Mouse (Mus musculus): ENCODE data around the gene Ncaph2. TPM values are rescaled to one million over a fixed set of nuclear protein-coding genes. Genes with fewer than 3 reads are reported as not detected.

Gene Ncaph2
- 134 and 143 TPM in 2 replicates for polyA plus RNA-seq (2015; fragmentation: Nextera tagmentation; extraction: Ambion mirVana)

DNA sequence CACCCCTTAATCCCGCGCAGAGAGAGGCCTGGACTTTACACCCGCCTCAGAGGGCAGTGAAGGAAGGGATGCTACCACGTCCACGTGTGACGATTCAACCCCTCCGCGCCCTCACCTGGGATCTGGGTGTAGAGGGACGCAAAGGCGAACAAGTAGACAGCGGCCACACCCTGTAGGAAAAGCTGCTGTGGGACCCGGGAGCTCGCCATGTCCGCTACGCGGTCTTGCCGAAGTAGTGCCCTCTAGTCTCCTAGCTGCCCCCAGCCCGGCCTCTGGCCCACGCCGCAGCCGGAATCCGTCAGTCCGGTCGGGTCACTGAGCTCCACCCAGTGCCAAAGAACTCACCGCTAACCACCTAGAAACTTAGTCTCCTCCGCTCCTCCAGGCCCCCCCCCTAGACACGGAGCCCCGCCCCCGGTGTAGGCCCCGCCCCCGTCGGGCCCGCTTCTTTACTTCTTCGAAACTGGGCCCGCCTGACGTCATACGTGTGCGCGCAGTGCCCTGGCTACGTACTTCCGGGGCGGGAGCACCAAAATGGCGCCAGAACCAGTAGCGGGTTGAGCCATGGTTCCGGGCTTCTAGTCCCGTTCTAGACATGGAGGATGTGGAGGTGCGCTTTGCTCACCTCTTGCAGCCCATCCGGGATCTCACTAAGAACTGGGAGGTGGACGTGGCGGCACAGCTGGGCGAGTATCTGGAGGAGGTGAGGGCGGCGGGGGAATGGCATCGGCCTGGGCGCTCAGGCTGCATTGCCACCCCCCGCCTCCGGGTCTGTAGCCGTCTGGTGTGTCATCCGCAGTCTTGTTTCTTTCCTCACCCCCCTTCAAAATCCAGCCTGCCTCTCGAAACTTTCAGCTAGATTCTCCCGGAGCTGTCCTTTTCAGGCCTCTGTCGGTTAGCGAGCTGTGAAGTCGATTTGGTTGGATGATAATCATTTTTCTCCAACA lies at the start of gene Ncaph2, which contains the start of gene Lmf2:
TSS of gene Ncaph2 (plus strand) at position 479 of the 947 bp plus-strand sequence.
TSS of gene Lmf2 (minus strand) at position 419 of the 947 bp plus-strand sequence.

GRCm38 (mm10) chr15:89315190-89315731 lies 40.3 kb upstream of the Ncaph2 start, which contains the start of gene Sbf1:
TSS of gene Sbf1 (minus strand) at chr15:89315311.

DNA sequence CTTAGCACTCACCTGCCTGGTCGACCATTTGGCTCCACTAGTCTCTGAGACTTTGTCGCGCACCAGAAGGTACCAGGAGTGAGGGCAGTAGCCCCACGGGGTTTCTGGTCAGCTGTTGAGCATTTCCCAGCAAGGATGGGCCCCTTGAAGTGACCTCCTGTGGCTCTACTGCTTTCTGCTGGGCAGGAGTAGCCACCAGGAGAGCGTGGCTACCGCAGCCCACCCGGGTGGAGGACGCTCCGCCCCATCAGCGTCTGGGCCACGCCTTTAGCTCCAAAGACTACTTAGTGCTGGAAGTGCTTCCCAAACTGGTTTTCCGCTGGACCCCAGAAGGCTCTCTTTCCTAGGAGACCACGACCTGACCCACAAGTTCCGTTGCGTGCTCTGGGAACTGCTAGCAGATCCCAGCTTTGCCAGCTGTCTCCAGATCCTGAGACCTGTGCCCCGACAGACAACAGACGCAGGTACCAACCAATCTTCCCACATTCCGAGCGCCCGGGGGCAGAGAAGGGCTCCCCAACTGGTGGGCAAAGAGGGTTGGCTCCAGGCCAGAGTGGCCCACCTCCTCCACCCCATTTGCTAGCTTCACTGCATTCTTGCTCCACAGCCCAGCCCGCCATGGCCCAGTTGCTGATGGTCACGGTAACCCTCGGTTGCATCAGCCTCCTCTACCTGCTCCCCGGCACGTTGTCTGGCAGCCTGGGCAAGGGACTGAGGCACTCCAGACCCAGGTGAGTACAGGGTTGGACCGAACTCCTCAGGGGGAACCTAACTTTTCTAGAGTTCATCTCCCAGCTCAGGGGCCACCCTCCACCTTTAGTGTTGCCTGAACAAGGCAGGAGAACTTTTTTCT lies 32.6 kb upstream of the Ncaph2 start, which contains the start of gene Adm2:
TSS of gene Adm2 (plus strand) at position 51 of the 853 bp plus-strand sequence.

GRCm38 (mm10) chr15:89334271-89334670 lies 21.2 kb upstream of the Ncaph2 start, which contains the start of gene Miox:
TSS of gene Miox (plus strand) at chr15:89334398.

GRCm38 (mm10) chr15:89373762-89374248 lies 18.3 kb downstream of the Ncaph2 start, which contains the start of gene Sco2:
TSS of gene Sco2 (minus strand) at chr15:89373846.

DNA sequence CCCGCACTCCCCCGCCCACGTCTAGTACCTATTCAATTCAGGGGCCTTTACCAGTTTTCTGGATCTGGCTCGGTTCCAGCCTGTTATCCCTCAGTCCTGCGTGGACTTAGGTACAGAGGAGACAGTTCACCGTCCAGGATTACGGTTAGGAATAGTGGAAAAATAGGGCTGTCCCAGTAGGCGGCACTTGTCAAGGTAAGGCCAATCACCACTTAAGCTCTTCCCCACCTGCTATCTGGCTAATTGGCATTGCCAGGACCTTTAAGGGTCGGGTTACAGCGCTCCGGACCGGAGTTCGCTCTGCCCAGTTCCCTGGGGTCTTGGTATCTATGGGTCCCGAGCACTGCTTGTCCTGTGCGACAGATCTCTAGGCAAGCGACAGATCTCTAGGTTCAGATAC lies 21.4 kb downstream of the Ncaph2 start, which contains the start of gene Tymp:
TSS of gene Tymp (minus strand) at position 83 of the 400 bp plus-strand sequence.

GRCm38 (mm10) chr15:89378831-89379401 lies 23.4 kb downstream of the Ncaph2 start, which contains the start of gene Odf3b:
TSS of gene Odf3b (minus strand) at chr15:89379282.

DNA sequence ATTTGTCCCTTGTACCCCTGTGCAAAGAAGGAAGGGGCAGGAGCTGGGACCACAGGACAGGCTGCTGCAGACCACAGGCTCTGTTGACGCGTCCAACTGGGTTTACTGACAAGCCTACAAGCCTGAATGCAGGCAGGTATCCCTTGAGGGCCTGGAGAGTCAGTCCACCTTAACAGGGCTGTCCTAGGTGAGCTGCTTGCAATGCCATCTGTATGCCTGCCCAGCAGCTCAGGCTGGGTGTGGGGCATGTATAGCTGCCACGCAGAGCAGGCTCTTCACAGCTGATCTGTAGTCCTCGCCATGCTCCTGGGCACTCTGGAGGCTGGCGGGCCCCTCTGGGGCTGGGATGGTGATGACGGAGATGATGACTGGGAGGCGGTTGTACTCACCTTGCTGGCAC lies 29.1 kb downstream of the Ncaph2 start, which contains the start of gene Klhdc7b:
TSS of gene Klhdc7b (plus strand) at position 301 of the 400 bp plus-strand sequence.

DNA sequence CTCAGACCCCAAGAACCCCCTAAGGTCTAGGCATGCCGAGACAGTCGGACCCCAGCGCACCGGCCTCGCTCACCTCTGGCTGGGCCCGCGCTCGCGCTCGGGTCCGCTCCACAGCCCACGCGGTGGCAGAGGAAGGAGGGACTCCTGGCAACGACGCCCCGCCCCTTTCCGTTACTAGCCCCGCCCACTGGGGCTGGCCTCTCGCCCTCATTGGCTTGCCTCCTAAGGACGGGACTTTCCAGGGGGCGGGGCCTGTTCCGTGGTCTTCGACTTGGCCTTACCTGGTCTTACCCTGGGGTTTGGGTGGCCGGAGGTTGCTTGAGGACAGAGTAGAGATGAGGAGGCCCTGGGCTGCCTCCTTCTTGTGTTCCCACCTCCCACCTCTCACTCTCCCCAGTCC lies 54.6 kb downstream of the Ncaph2 start, which contains the start of gene Syce3:
TSS of gene Syce3 (minus strand) at position 386 of the 400 bp plus-strand sequence.

Other genes with a start within 250 kb of the Ncaph2 start
- gene Tubgcp6, start 232.6 kb upstream of the Ncaph2 start, polyA plus RNA-seq (2015; fragmentation: Nextera tagmentation; extraction: Ambion mirVana), result 7.9 and 8.7 TPM in 2 replicates
- gene Hdac10, start 227.0 kb upstream of the Ncaph2 start, polyA plus RNA-seq (2015; fragmentation: Nextera tagmentation; extraction: Ambion mirVana), result 11.4 and 11.9 TPM in 2 replicates
- gene Mapk12, start 215.0 kb upstream of the Ncaph2 start, polyA plus RNA-seq (2015; fragmentation: Nextera tagmentation; extraction: Ambion mirVana), result 1.8 and 2.3 TPM in 2 replicates
- gene Mapk11, start 206.1 kb upstream of the Ncaph2 start, polyA plus RNA-seq (2015; fragmentation: Nextera tagmentation; extraction: Ambion mirVana), result 0.87 and 1.3 TPM in 2 replicates
- gene Plxnb2, start 174.9 kb upstream of the Ncaph2 start, polyA plus RNA-seq (2015; fragmentation: Nextera tagmentation; extraction: Ambion mirVana), result 25.8 and 35.7 TPM in 2 replicates
- 3.8 and 4.0 TPM in 2 replicates for gene Dennd6b, start 159.2 kb upstream of the Ncaph2 start, polyA plus RNA-seq (2015; fragmentation: Nextera tagmentation; extraction: Ambion mirVana)
- gene Ppp6r2, start 144.2 kb upstream of the Ncaph2 start, polyA plus RNA-seq (2015; fragmentation: Nextera tagmentation; extraction: Ambion mirVana), result 46.2 and 46.5 TPM in 2 replicates
- 36.5 and 38.4 TPM in 2 replicates for gene Sbf1, start 40.4 kb upstream of the Ncaph2 start, polyA plus RNA-seq (2015; fragmentation: Nextera tagmentation; extraction: Ambion mirVana)
- gene Adm2, start 33.0 kb upstream of the Ncaph2 start, polyA plus RNA-seq (2015; fragmentation: Nextera tagmentation; extraction: Ambion mirVana), result 0.16 TPM in 1 of 2 replicates, not detected in the other
- not detected in 2 replicates for gene Miox, start 21.3 kb upstream of the Ncaph2 start, polyA plus RNA-seq (2015; fragmentation: Nextera tagmentation; extraction: Ambion mirVana)
- 28.5 and 29.5 TPM in 2 replicates for gene Lmf2, start 60 bp upstream of the Ncaph2 start, polyA plus RNA-seq (2015; fragmentation: Nextera tagmentation; extraction: Ambion mirVana)
- 4.5 and 4.6 TPM in 2 replicates for gene Sco2, start 18.1 kb downstream of the Ncaph2 start, polyA plus RNA-seq (2015; fragmentation: Nextera tagmentation; extraction: Ambion mirVana)
- gene Tymp, start 21.3 kb downstream of the Ncaph2 start, polyA plus RNA-seq (2015; fragmentation: Nextera tagmentation; extraction: Ambion mirVana), result 0.82 and 1.4 TPM in 2 replicates
- gene Odf3b, start 23.6 kb downstream of the Ncaph2 start, polyA plus RNA-seq (2015; fragmentation: Nextera tagmentation; extraction: Ambion mirVana), result 4.3 and 4.7 TPM in 2 replicates
- 0.04 TPM in 1 of 2 replicates, not detected in the other for gene Klhdc7b, start 29.2 kb downstream of the Ncaph2 start, polyA plus RNA-seq (2015; fragmentation: Nextera tagmentation; extraction: Ambion mirVana)
- gene Syce3, start 54.8 kb downstream of the Ncaph2 start, polyA plus RNA-seq (2015; fragmentation: Nextera tagmentation; extraction: Ambion mirVana), result not detected in 2 replicates
- 0.46 and 0.59 TPM in 2 replicates for gene Cpt1b, start 70.1 kb downstream of the Ncaph2 start, polyA plus RNA-seq (2015; fragmentation: Nextera tagmentation; extraction: Ambion mirVana)
- gene C730034F03Rik, start 73.9 kb downstream of the Ncaph2 start, polyA plus RNA-seq (2015; fragmentation: Nextera tagmentation; extraction: Ambion mirVana), result 3.5 and 3.7 TPM in 2 replicates
- not detected in 2 replicates for gene Gm44502, start 74.0 kb downstream of the Ncaph2 start, polyA plus RNA-seq (2015; fragmentation: Nextera tagmentation; extraction: Ambion mirVana)
- 42.4 and 51.5 TPM in 2 replicates for gene Chkb, start 74.2 kb downstream of the Ncaph2 start, polyA plus RNA-seq (2015; fragmentation: Nextera tagmentation; extraction: Ambion mirVana)
- 0.06 TPM in 1 of 2 replicates, not detected in the other for gene Mapk8ip2, start 98.2 kb downstream of the Ncaph2 start, polyA plus RNA-seq (2015; fragmentation: Nextera tagmentation; extraction: Ambion mirVana)
- gene Arsa, start 121.7 kb downstream of the Ncaph2 start, polyA plus RNA-seq (2015; fragmentation: Nextera tagmentation; extraction: Ambion mirVana), result 7.9 and 10.0 TPM in 2 replicates
- gene Shank3, start 143.9 kb downstream of the Ncaph2 start, polyA plus RNA-seq (2015; fragmentation: Nextera tagmentation; extraction: Ambion mirVana), result 1.9 and 2.1 TPM in 2 replicates
- 0.07 and 0.23 TPM in 2 replicates for gene Acr, start 212.6 kb downstream of the Ncaph2 start, polyA plus RNA-seq (2015; fragmentation: Nextera tagmentation; extraction: Ambion mirVana)
- 8.0 and 9.7 TPM in 2 replicates for gene Rabl2, start 236.2 kb downstream of the Ncaph2 start, polyA plus RNA-seq (2015; fragmentation: Nextera tagmentation; extraction: Ambion mirVana)

All from spleen, postnatal 0 days (tissue).